Mouse (Mus musculus) left cerebral cortex, adult 8-10 months (tissue): ENCODE measurements around the gene Pum2. TPM values are rescaled to one million over a fixed set of nuclear protein-coding genes. Genes with fewer than 3 reads are reported as not detected.

ENCODE experiments used
- DNase-seq, 2 experiments: peaks; one replicate each; pipeline ENCODE4 v3.0.0; 2022; ENCODE audit warnings: low spot score in 2 of 2
- total RNA-seq, 4 experiments: library from RNA; stranded (reverse); gene quantifications; 2 replicates each; pipeline ENCODE4 v1.2.4; 2022

Pum2 gene
- total RNA-seq, 4 experiments from 2014 or later: 173 to 210 (median 192) TPM

DNA sequence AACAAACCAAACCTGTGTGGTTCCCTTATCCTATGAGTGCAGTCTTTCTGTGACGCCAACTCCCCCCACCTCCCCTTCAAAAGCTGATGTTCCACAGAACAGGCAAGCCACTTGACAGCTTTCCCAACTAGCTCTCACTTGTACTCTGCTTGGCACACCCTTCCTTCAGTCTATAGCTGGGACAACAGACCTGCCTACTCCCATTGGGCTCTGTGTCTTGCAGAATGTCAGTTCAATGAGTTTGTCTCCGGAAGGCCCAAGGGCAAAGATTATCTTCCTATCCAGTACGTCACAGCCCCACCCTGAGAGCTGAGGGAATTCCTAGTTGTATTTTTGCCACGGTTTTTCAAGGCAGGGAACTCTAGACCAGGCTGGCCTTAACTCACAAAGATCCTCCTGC, 85.2 kb downstream of the Pum2 start:
- peak in 1 of 2 experiments; percentile 1 for DNase-seq

DNA sequence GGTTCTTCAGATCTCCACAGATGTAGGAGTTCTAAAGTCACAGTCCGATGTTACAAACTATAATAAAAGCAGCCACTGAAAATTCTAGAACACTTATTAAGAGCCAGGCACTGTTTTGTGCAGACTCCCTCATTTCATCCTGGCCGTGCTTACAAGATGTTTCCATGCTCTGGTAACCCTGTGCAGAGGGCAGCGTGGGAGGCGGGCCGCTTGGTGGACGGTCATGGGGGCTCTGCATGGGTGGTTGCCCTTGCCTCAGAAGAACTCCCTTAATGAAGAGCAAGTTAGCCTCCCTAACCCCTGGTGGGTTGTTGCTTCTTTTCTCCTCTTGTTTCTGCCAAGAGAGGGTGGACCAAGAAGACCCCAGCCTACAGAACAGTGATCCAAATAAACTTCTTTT, 85.8 kb downstream of the Pum2 start:
- peak in 1 of 2 experiments; percentile 0 for DNase-seq

DNA sequence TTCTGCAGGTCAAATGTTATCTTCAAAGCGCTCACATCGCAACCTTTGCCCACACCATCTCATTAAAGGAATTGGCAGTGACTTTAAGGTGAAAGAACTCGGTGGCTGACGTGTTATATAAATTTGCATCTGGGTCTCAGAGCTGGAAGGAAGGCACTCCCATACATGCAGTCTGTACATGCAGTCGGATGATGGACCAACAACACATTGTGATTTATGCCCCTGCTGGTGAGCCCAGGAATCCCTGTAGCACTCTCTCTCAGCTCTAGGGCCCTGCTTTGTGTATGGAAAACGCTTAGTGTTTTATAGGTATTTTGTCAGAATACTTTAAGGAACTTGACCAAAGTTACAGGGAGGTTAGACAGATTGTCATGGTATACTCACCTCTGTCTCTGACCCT, 86.6 kb downstream of the Pum2 start:
- DNase-seq: no peak

DNA sequence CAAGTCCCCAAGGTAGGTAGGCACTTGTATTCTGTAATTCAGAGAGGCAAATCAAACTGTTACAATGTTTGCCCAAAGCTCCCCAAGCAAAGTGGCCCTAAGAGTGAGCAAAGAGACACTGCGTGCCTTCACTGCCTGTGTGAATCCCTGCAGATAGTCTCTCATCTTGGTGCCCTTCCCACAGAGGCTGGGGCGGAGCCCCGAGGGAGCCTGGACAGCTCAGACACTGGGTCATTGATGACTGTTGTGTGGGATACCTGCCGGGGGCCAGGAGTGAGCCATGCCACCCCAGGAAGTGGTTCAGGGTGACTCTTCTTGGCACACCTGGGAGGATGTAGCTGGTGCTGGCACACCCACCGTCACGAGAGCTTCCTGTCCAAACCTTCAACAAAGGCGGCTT, 87.1 kb downstream of the Pum2 start:
- DNase-seq: peak in 1 of 2 experiments; percentile 5

DNA sequence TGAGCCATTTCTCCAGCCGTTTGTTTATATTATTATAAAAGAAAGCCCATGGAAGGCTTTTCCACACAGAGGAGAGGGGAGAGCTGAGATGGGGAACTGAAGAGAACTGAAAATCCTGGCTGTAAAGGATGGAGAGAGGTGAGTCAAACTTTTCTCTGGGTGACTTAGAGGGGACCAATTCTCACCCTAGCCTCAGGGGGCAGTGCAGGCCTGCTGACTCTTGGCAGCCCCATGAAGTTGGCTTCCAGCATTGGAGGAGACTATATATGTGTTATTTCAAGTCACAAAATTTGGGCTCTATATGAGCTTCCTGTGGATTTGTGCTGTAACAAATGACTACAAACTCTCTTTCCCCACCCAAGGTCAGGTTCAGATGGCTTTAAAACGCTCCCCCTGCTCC, 88.7 kb downstream of the Pum2 start:
- no peak for DNase-seq

DNA sequence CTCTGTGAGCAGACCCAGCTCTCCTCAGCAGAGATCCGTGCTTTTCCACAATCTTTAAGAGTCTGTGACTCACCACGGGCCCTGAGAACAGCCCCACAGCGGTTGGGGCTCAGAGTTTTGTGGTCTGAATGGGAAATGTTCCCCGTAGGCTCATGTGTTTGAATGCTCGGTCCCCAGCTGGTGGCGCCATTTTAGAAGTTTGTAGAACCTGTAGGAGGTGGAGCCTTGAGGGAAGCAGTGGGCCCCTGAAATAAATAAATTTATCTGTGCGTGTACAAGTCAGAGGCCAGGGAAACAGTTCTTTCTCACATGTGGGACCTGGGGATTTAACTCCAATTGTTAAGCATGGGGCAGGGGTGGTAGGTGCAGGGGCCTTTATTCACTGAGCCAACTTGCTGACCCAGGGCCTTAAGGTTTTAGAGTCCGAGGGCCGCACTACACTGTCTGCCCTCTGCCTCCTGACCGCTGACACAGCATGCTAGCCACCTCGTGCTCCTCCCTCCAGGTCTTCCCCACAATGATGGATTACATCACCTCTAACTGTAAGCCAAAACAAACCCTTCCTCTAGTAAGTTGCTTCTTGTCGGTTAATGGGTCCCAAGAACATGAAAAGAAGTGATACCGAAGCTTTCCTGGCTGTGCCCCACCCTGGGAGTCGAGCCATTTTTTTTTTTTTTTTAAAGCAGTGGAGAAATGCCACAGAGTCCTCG, 90.4 kb downstream of the Pum2 start:
- DNase-seq: no peak

DNA sequence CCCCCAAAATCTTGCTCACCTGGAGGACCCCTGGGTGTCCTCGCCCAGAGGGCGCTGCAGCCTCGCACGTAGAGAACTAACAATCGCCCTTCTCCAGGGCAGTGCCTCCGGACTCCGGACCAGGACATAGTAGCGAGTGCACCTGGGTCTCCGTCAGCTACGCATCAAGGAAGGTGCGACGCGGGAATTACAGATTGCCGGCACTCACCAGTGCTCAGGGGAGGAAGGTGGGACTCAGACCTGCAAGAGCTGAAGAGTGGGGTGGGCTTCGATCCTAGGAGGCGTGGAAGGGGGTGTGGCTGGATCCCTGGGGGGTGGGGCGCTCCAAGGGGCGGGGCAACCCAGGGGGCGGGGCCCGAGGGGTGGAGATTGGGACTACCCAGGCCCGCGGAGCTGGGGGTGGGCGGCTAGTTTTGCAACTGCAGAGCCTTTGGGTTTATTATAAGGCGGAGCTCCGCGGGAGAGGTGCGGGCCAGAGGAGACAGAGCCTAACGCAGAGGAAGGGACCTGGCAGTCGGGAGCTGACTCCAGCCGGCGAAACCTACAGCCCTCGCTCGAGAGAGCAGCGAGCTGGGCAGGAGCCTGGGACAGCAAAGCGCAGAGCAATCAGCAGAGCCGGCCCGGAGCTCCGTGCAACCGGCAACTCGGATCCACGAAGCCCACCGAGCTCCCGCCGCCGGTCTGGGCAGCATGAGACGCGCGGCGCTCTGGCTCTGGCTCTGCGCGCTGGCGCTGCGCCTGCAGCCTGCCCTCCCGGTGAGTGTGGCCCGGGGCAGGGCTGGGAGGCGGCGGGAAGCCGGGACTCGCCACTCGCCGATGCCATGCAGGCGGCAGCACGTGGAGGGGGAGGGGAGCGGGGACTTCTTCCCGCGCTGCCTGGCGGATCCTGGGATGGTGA, 97.3 kb downstream of the Pum2 start, which contains the start of gene Sdc1:
Gene Sdc1, plus strand, starts transcription at position 378 of the 898 bp plus-strand sequence.
- DNase-seq: peak in 1 of 2 experiments; percentile 25

DNA sequence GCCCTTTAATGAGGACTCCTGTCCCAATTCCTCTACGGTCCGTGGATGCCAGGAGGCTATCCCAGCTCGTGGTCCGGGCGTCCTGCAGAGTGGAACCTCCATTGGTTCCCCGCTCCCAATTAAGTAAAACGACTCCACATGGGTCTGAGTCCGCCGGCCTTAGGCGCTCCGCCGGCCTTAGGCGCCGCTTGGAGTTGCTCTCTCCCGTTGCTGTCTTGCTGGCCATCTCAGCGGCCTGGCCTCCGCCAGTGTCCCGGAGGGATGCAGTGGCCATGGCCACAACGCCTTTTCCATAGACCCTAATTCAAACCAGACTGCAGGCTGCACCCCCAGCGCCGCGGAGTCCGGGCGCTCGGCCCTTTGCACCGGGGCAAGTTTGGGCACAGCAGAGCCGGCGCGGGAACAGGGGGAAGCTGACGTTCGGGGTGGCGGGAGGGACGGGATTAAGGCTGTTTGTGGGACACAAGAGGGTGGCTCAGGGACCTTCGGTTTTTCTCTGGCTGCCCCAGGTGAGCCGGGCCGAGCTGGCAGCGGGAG, 98.0 kb downstream of the Pum2 start:
- no peak for DNase-seq

DNA sequence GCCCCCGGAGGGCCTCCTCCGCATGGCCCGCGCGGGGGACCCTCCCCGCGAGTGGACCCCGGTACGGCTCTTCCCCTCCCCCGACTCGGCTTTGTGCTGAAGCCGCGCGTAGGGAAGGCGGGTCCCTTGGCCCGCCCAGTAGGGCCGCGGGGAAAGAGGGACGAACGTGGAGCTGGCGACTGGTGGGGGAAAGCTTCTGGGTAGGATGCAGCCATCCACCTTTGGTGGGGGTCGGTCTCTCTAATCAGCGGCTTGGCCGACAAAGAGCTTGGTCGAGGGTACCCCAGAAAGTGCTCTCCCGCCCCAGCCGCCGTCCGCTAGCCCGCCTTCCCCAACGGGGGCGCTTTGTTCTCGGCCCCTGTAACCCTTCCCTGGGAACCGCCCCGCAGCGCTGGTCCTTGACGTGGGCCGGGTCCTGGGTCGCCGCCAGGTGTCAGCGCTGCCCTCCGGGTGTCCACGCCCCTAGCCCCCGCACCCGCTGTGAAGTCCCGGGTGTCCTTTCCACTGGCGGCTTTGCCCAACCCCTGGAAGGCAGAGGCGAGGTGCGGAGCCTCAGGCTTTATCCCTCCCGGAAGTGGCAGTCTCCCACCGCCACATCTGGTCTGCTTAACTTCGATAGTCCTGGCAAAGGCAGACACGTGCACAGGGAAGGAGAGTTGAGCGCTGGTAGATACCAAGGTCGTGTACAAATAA, 98.7 kb downstream of the Pum2 start:
- DNase-seq: no peak

DNA sequence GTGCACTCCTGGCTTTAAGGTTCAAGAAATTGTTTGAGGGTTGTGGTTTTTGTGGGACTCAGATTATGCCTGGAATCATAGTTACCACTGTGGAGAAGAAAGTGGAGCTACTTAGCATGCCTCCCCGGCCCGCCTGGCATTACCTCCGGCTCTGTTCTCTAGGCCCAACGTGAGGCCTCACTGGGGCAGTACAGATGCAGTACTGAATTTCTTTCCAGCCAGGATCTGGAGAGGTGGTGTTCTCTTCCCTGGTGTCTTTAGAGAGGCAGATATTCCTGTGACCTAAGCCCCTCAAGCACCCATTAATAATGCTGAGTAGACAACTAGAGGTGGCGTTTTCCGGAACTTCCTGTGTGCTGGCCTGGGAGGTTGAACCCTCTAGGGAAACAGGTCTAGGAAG, 99.4 kb downstream of the Pum2 start:
- no peak for DNase-seq

DNA sequence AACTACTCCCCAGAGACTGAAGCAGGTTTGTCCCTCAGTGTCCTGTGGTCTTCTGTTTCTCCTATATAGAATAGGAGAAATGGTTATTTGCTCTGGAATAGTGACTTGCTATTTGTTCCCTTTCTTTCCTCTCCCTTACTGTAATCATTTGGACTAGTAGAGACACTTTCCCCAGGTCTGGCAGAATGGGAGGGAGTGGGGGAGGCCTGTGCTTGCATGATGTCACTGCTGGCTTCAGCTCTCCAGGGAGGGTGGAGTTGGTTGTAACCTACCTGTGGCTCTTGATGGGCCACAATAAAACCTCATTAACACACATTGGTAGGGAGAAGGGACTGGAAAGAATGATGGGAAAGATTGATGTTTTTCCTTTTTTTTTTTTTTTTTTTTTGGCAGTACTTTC, 100.2 kb downstream of the Pum2 start:
- DNase-seq: no peak

DNA sequence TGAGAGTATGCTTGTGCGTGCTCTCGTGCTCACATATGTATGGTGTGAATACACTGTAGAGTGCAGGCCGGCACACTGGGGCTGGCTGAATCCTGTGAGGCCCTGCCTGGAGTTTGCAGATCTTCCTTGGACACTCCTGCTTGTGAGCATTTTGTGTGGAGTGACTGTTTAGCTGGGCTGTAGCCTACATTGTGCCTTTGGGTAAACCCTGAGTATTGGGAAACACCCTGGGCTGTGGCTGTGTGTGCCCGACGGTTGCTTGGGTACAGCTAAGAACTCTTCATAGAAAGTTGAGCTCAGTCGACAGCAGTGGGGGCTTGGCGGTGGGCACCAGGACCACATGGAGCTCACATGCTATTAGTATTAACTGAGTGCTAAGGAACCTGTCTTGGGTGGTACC, 102.3 kb downstream of the Pum2 start:
- no peak for DNase-seq

DNA sequence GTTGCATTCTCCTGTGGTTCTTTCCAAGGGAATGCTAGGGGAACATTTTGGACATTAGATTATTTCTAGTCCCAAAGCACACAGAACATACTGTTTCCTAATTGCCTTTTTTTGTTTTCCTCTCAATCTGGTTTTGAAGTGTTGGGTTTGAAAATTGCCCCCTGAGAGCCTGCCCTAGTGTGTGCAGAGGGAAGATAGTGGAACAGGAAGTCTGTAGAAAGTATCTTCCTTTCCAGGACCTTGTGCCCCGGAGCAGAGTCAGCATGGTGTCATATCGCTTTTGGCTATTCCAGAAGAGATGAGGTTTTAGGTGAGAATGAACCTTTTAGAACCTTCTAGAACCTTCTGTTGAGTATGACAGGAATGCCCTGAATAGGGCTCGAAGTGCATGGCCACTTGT, 102.8 kb downstream of the Pum2 start:
- DNase-seq: no peak

DNA sequence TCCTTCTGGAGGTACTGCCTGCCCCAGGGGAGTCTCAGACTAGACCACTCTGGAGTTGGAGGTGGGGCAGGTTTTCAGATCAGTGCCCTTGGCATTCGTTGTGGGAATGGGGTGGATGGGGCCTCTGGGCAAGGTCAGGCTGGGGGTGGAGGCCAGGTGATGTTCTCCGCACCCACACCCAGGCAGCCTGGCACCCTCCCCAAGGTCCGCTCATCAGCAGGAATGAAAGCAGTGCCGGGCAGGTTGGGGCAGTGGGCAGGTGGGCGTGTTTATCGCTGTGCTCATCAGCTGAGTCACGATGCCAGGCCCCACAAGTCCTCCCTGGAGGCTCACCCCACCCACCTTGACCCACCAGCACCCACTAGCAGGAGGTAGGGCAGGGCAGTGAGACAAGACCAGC, 104.2 kb downstream of the Pum2 start:
- no peak for DNase-seq

DNA sequence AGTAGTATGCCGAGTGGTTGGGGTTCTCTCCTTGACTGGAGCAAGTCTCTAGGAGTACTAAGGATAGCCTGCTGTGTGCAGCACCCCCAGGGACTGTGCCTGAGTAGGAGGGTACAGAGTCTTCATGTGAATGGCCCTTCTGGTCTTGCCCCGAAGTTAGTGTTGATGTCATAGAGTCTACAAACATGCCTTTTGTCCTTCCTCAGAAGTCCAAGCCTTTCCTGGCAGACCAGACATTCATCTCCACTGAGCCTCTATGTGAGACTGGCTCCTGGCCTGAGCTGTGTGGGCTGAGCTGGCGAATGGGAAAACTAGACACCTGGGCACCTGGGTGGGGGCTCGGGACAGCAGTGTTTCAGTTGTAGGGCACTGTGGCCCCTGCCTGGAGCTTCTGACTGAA, 105.9 kb downstream of the Pum2 start:
- no peak for DNase-seq

DNA sequence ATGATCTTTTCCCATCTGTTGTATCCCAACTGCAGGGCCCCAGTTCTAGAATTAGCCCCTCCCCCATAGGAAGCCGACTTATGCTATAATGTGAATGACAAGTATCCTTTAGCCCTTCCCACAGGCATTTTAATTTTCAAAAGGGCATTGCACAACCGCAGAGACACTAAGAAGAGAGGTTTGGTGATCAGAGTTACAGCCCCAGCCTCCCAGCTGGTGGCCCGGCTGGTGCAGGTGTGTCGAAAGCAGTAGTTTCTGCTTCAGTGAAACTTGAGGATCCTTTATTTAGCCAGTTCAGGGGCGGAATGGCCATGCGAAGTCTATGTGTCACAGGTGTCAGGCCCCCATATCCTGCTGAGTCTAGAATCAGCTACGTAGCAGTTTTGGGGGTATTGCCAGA, 107.2 kb downstream of the Pum2 start:
- DNase-seq: no peak

DNA sequence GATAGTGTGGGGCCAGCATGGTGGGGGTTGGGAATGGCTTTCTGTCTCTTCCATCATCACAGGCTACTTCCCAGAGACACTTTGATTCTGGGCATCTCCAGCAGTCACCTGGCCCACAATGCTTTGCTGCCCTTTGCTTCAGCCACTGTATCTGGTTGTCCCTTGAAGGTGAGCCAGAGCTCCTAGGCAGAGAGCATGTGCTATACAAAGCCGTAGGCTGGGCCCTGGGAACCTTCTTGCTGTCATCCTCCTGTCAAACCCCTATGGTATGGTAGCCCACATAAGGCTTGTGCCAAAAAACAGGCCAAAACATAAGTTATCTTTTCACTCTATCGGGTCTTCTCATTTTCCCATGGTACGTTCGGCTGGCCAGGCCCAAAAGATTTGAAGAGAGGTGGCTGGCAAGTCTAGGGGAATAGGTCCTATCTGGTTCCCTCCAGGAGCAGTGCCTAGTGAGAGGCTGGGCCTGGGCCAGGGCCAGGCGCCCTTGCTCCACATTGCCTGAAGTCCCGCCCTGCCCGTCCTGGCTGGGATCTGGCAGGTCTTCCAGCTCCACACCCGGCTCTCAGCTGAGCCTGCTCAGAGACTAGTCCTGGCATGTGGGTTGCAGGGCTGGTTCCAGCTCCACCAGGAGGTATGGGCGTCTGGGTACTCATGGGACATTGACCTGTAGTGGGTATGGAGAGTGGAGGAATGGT, 107.9 kb downstream of the Pum2 start:
- no peak for DNase-seq

DNA sequence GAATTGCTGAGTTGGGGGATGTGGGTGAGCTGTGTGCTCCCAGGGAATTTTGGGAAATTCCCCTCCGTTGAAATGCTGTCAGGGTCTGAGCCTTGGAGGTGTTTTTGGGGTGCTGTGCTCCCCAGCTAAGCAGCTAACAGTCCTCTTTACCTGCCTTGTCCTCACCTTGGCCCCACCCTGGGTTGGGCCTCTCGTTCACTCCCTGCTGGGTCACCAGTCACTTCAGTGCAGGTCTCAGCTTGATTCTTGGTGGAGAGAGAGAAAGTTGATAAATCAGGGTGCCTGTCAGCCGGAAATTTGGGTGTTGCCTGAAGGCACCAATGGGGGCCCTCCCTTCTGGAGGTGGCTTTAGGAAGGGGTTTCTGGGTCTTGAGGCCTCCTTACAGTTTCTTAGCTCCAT, 108.6 kb downstream of the Pum2 start:
- no peak for DNase-seq

DNA sequence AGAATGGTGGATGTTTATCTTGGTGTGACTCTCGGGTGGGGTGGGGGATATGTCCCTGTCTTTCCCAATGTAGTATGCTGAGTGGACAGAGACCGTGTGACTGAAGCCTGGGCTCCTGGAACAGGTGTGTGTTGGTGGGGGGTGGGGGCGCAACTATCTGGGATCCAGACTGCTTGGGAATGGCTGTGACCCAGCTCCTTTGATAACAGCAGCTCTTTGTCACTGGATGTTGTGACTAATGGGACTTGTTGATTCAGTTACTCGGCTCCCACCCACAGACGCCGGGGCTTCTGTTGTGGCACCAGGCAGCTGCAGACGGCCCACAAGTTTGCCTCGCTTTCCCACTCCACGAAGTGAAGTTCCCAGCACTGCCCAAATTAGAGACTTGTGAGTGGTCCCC, 110.3 kb downstream of the Pum2 start:
- DNase-seq: no peak

DNA sequence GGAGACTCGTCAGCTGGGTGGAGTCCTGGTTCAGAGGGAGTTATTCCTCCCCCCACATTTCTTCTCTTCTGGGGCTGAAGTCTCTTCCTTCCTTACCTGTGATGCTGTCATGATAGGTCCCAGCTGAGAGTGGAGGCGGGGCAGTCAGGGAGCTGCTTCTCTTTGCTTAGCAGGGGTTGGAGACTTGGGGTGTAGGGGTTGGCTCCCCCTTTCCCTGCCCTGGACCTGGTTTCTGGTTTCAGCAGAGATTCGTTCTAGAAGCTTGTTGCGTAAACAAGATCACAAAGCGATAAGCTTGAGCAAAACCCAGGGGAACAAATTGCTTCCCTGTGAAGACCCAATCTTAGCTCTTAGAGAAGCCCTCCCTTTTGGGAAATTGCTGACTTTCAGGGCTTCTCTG, 112.5 kb downstream of the Pum2 start:
- no peak for DNase-seq
